Mouse (Mus musculus): ENCODE results near the gene Bmp10. TPM values are rescaled to one million over a fixed set of nuclear protein-coding genes. Genes with fewer than 3 reads are reported as not detected.
A peak's percentile ranks its signal among the peaks of the same experiment; 100 is the strongest.
"Not testable (repeated sequence)": the region's sequence is repeated elsewhere in the genome, so short reads cannot be mapped to it uniquely, and the experiment has no call there.

Bmp10 gene
- total and polyA plus RNA-seq, 3 experiments: 51.0 to 60.1 (median 53.8) TPM

- H3K4me1 ChIP-seq (ENCODE audit: control insufficient read depth, insufficient read depth, low read length): no peaks in the 10 kb centered on the region
- 34% methylated on average over 3 of the region's 3 CpGs for WGBS
These were observed 22.2 kb downstream of the Bmp10 start for GRCm38 (mm10) chr6:87451016-87451415.

GRCm38 (mm10) chr6:87451771-87452170, 23.0 kb downstream of the Bmp10 start:
- WGBS: 57% methylated on average over 3 of the region's 3 CpGs
- Histone ChIP-seq H3K27ac (no peak overlapping the region), H3K4me3 (no peak overlapping the region), H3K79me2 (replicated peaks; ENCODE audit: control insufficient read depth, insufficient read depth, low read length) (no peaks in the 10 kb centered on the region), H3K9ac (ENCODE audit: low read depth, low read length) (no peak overlapping the region), H3K36me3 (ENCODE audit: control insufficient read depth, insufficient read depth, low read length) (no peaks in the 10 kb centered on the region), H3K4me1 (ENCODE audit: control insufficient read depth, insufficient read depth, low read length) (no peaks in the 10 kb centered on the region), H3K27me3 (ENCODE audit: control insufficient read depth, insufficient read depth, low read length) (no peaks in the 10 kb centered on the region; the same call in 1 of the 2 replicates)
- intact Hi-C loops (cut with DNase I): loop anchor here (1.0 kb wide), 1 partner anchor 54 kb away; no protein-coding TSS in a partner anchor
- no peak for DNase-seq
- no peak for TF ChIP-seq EP300 (IDR thresholded peaks at IDR 0.05; ENCODE audit: insufficient read depth, low read depth, low read length)

More at GRCm38 (mm10) chr6:87451016-87451415, 22.2 kb downstream of the Bmp10 start:
- Histone ChIP-seq H3K27me3 (ENCODE audit: control insufficient read depth, insufficient read depth, low read length) (no peaks in the 10 kb centered on the region; the same call in 1 of the 2 replicates), H3K27ac (no peak overlapping the region), H3K79me2 (replicated peaks; ENCODE audit: control insufficient read depth, insufficient read depth, low read length) (no peaks in the 10 kb centered on the region), H3K4me3 (no peak overlapping the region), H3K36me3 (ENCODE audit: control insufficient read depth, insufficient read depth, low read length) (no peaks in the 10 kb centered on the region), H3K9ac (ENCODE audit: low read depth, low read length) (no peak overlapping the region)
- intact Hi-C loops (cut with DNase I): loop anchor here (1.0 kb wide), 1 partner anchor 54 kb away; no protein-coding TSS in a partner anchor
- peak; percentile 31 to 54 for DNase-seq
- TF ChIP-seq EP300 (IDR thresholded peaks at IDR 0.05; ENCODE audit: insufficient read depth, low read depth, low read length): peak; percentile 68; the same call in 1 of the 2 replicates
- TF ChIP-seq POLR2A (IDR thresholded peaks at IDR 0.05; ENCODE audit: insufficient read depth, low read depth, low read length): no peak
- TF ChIP-seq CTCF (IDR thresholded peaks at IDR 0.05): peak; percentile 86

GRCm38 (mm10) chr6:87455507-87455906, 26.7 kb downstream of the Bmp10 start:
- DNase-seq: no peak
- H3K4me3 ChIP-seq: no peak overlapping the region
- TF ChIP-seq CTCF (IDR thresholded peaks at IDR 0.05): no peak
- no peak for TF ChIP-seq POLR2A (IDR thresholded peaks at IDR 0.05; ENCODE audit: insufficient read depth, low read depth, low read length)
- no peak for TF ChIP-seq EP300 (IDR thresholded peaks at IDR 0.05; ENCODE audit: insufficient read depth, low read depth, low read length)
- peaks cover 2% of the 10 kb centered on the region for H3K27me3 ChIP-seq (ENCODE audit: control insufficient read depth, insufficient read depth, low read length)
- no peaks in the 10 kb centered on the region for H3K36me3 ChIP-seq (ENCODE audit: control insufficient read depth, insufficient read depth, low read length)
- WGBS: 30% methylated on average over 6 of the region's 6 CpGs
- no peak overlapping the region for H3K9ac ChIP-seq (ENCODE audit: low read depth, low read length)
- no peaks in the 10 kb centered on the region for H3K79me2 ChIP-seq (replicated peaks; ENCODE audit: control insufficient read depth, insufficient read depth, low read length)
- H3K4me1 ChIP-seq (ENCODE audit: control insufficient read depth, insufficient read depth, low read length): no peaks in the 10 kb centered on the region
- no peak overlapping the region for H3K27ac ChIP-seq
- intact Hi-C loops (cut with DNase I): no loop called here

- Histone ChIP-seq H3K27me3 (ENCODE audit: control insufficient read depth, insufficient read depth, low read length) (no peaks in the 10 kb centered on the region), H3K79me2 (replicated peaks; ENCODE audit: control insufficient read depth, insufficient read depth, low read length) (no peaks in the 10 kb centered on the region), H3K4me3 (no peak overlapping the region), H3K9ac (ENCODE audit: low read depth, low read length) (no peak overlapping the region), H3K4me1 (ENCODE audit: control insufficient read depth, insufficient read depth, low read length) (no peaks in the 10 kb centered on the region), H3K27ac (no peak overlapping the region), H3K36me3 (ENCODE audit: control insufficient read depth, insufficient read depth, low read length) (no peaks in the 10 kb centered on the region)
- TF ChIP-seq EP300 (IDR thresholded peaks at IDR 0.05; ENCODE audit: insufficient read depth, low read depth, low read length) (peak; percentile 65; the same call in 1 of the 2 replicates), CTCF (IDR thresholded peaks at IDR 0.05) (peak; percentile 96; the same call in 1 of the 2 replicates), POLR2A (IDR thresholded peaks at IDR 0.05; ENCODE audit: insufficient read depth, low read depth, low read length) (no peak)
- DNase-seq: peak; percentile 63 to 74
- intact Hi-C loops (cut with DNase I): loop anchor here (1.0 kb wide), 2 partner anchors 47 to 204 kb away; no protein-coding TSS in a partner anchor
- WGBS: 20% methylated on average over 12 of the region's 12 CpGs
These were observed 37.4 kb downstream of the Bmp10 start for GRCm38 (mm10) chr6:87466221-87466620.

- no peak for DNase-seq
- Histone ChIP-seq H3K4me3 (no peak overlapping the region), H3K27ac (no peak overlapping the region), H3K9ac (ENCODE audit: low read depth, low read length) (no peak overlapping the region), H3K27me3 (ENCODE audit: control insufficient read depth, insufficient read depth, low read length) (no peaks in the 10 kb centered on the region), H3K36me3 (ENCODE audit: control insufficient read depth, insufficient read depth, low read length) (no peaks in the 10 kb centered on the region), H3K4me1 (ENCODE audit: control insufficient read depth, insufficient read depth, low read length) (no peaks in the 10 kb centered on the region), H3K79me2 (replicated peaks; ENCODE audit: control insufficient read depth, insufficient read depth, low read length) (no peaks in the 10 kb centered on the region)
- TF ChIP-seq EP300 (IDR thresholded peaks at IDR 0.05; ENCODE audit: insufficient read depth, low read depth, low read length) (no peak), CTCF (IDR thresholded peaks at IDR 0.05) (no peak), POLR2A (IDR thresholded peaks at IDR 0.05; ENCODE audit: insufficient read depth, low read depth, low read length) (no peak)
- intact Hi-C loops (cut with DNase I): no loop called here
- WGBS: 95% methylated on average over 1 of the region's 1 CpGs
These were observed 38.6 kb downstream of the Bmp10 start for GRCm38 (mm10) chr6:87467373-87467772.

- Histone ChIP-seq H3K36me3 (ENCODE audit: control insufficient read depth, insufficient read depth, low read length) (no peaks in the 10 kb centered on the region), H3K4me1 (ENCODE audit: control insufficient read depth, insufficient read depth, low read length) (no peaks in the 10 kb centered on the region), H3K27ac (no peak overlapping the region), H3K4me3 (no peak overlapping the region), H3K9ac (ENCODE audit: low read depth, low read length) (no peak overlapping the region), H3K79me2 (replicated peaks; ENCODE audit: control insufficient read depth, insufficient read depth, low read length) (no peaks in the 10 kb centered on the region), H3K27me3 (ENCODE audit: control insufficient read depth, insufficient read depth, low read length) (no peaks in the 10 kb centered on the region)
- no peak for DNase-seq
- TF ChIP-seq POLR2A (IDR thresholded peaks at IDR 0.05; ENCODE audit: insufficient read depth, low read depth, low read length) (no peak), CTCF (IDR thresholded peaks at IDR 0.05) (no peak), EP300 (IDR thresholded peaks at IDR 0.05; ENCODE audit: insufficient read depth, low read depth, low read length) (no peak)
- 37% methylated on average over 10 of the region's 10 CpGs for WGBS
- intact Hi-C loops (cut with DNase I): no loop called here
These were observed 39.6 kb downstream of the Bmp10 start for GRCm38 (mm10) chr6:87468372-87468771.

- 91% methylated on average over 12 of the region's 12 CpGs for WGBS
- H3K36me3 ChIP-seq (ENCODE audit: control insufficient read depth, insufficient read depth, low read length); H3K27me3 ChIP-seq (ENCODE audit: control insufficient read depth, insufficient read depth, low read length); H3K79me2 ChIP-seq (replicated peaks; ENCODE audit: control insufficient read depth, insufficient read depth, low read length); H3K4me3 ChIP-seq; DNase-seq; intact Hi-C loops (cut with DNase I); H3K9ac ChIP-seq (ENCODE audit: low read depth, low read length); H3K4me1 ChIP-seq (ENCODE audit: control insufficient read depth, insufficient read depth, low read length); H3K27ac ChIP-seq: not testable (repeated sequence)
These were observed 41.3 kb downstream of the Bmp10 start for GRCm38 (mm10) chr6:87470098-87470497.
